ENCODE assay signal across 25 mouse cellular contexts in genomic region chr13:76932933-76933332, GRCm38 (mm10).
"Had no signal": no experiment of that assay in that cellular context is flagged by ENCODE, and none has a peak within 500 bp of the region (broad histone marks: within the 10 kb centered on the region; RNA-seq: fewer than 3 reads in every experiment).

No protein-coding gene starts in this region.

- H3K4me1 ChIP-seq: heart, embryonic 10.5 days; hindbrain, embryonic 10.5 days; hindbrain, embryonic 13.5 days; hindbrain, embryonic 15.5 days; liver, embryonic 13.5 days had no signal

- H3K9me3 ChIP-seq: heart, embryonic 10.5 days; heart, embryonic 12.5 days; hindbrain, embryonic 10.5 days; hindbrain, embryonic 13.5 days; hindbrain, embryonic 15.5 days; limb, embryonic 10.5 days; limb, embryonic 12.5 days; liver, embryonic 13.5 days had no signal

- H3K36me3 ChIP-seq: heart, embryonic 10.5 days; heart, embryonic 12.5 days; hindbrain, embryonic 10.5 days; hindbrain, embryonic 13.5 days; hindbrain, embryonic 15.5 days; limb, embryonic 10.5 days; limb, embryonic 12.5 days; liver, embryonic 13.5 days had no signal

- H3K27me3 ChIP-seq: heart, embryonic 12.5 days; hindbrain, embryonic 13.5 days; hindbrain, embryonic 15.5 days; limb, embryonic 12.5 days; liver, embryonic 13.5 days had no signal

- H3K9ac ChIP-seq: heart, embryonic 12.5 days; hindbrain, embryonic 13.5 days; hindbrain, embryonic 15.5 days; limb, embryonic 12.5 days; liver, embryonic 13.5 days had no signal

- H3K27ac ChIP-seq: gastrocnemius, adult 2 months; heart, embryonic 10.5 days; hindbrain, embryonic 10.5 days; hindbrain, embryonic 13.5 days; hindbrain, embryonic 15.5 days; hindbrain, postnatal 0 days; layer of hippocampus, adult 2 months; left cerebral cortex, adult 2 months; limb, embryonic 10.5 days; limb, embryonic 12.5 days; liver, embryonic 13.5 days had no signal

- H3K4me3 ChIP-seq: gastrocnemius, adult 2 months; heart, embryonic 10.5 days; heart, embryonic 12.5 days; hindbrain, embryonic 10.5 days; hindbrain, embryonic 13.5 days; hindbrain, embryonic 15.5 days; layer of hippocampus, adult 2 months; left cerebral cortex, adult 2 months; limb, embryonic 10.5 days; limb, embryonic 12.5 days; liver, embryonic 13.5 days had no signal

- H3K4me2 ChIP-seq: heart, embryonic 12.5 days; hindbrain, embryonic 13.5 days; hindbrain, embryonic 15.5 days; limb, embryonic 12.5 days; liver, embryonic 11.5 days; liver, embryonic 13.5 days had no signal

- DNase-seq: gastrocnemius, adult 2 months; gastrocnemius, postnatal 10 days; gastrocnemius, postnatal 25 days; heart, adult 18-20 months; heart, postnatal 10 days; heart, postnatal 4 days; kidney, adult 11 months; kidney, adult 2 months; kidney, postnatal 10 days; kidney, postnatal 25 days; kidney, postnatal 4 days; liver; liver, embryonic 13.5 days had no signal

- ATAC-seq: hindbrain, postnatal 0 days; intestine, embryonic 16.5 days had no signal
